Mouse (Mus musculus): ENCODE measurements around the gene Snx27. TPM values are rescaled to one million over a fixed set of nuclear protein-coding genes. Genes with fewer than 3 reads are reported as not detected.

Snx27 gene
- total RNA-seq, 2 experiments from 2014 or later, result 26.9 to 28.0 TPM

DNA sequence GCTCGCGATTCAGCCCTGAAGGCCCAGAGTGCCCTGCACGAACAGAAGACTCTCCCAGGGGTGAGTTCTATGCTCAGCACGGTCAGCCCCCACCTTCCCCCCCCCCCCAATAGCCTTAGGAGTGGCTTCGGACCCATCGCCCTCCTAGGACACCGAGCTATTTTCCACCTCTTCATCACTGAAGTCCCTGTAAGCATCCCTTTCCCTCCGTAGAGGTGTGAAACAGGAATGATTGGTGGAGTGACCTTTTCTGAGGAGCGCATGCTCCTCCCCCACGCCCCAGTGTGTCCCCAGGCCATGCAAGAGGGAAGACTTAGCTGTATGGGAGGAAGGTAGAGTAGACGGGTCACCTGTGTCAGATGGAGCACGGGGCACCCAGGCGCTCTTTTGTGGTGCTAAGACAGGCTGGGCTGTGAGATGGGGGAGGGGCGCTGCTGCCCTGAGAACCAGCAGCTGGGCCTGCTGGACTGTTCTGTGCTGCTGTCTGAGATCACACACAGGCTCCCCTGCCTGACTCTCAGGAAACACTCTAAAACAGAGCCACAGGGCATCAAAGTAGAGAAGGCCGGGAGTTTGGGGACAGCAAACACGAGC is 102.1 kb downstream of the Snx27 start, which contains the start of gene Riiad1:
Gene Riiad1 (minus strand): TSS at position 51 of the 594 bp plus-strand sequence.
- intact Hi-C loops (cut with DNase I), result no loop called here
- DNase-seq (ENCODE audit: low spot score), result no peak

DNA sequence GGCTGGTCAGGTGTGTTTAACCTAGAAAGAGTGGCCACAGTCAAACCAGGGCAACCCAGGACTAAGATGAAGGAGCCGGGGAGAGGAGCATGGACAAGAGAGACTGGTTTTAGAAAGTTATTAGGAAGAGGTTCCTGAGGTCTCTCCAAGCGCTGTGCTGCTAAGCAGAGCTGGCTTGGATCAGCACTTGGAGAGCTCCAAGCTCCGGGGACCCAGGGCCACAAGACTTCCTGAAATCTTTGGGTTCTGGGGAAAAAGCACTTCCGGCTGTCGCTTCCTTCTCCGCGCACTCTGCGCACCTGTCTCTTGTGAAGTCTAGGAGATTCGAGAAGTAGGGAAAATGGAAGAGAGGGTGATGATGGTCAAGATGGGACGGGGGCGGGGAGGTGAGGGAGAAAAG is 103.0 kb downstream of the Snx27 start:
- intact Hi-C loops (cut with DNase I), result no loop called here
- DNase-seq (ENCODE audit: low spot score), result no peak

DNA sequence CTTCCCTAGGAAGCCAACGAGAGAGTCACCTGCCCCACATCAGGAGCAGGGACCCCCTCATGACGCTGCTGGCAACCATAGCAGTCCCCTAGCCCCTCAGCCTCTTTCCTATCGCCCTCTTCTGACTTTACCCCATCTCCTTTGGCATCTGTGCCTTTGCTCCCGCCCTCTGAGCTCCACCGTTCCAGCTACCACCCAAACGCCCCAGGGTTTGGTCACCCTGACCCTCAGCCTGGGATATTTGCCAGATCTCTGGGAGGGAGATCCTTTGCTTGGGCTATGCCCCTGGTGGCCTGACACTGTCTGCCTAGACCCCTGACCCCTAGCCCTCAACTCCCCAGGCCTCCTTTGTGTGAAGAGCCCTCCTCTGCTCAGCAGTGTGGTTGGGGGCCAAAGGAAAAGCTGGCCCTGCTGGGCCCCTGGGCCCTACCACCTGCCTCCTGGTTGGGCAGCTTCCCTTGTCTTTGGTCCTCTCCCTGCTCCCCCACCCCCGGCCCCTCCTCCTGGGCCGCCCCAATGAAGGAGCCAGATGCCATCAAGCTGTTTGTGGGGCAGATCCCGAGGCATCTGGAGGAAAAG is 103.8 kb downstream of the Snx27 start:
- no peak for DNase-seq (ENCODE audit: low spot score)
- intact Hi-C loops (cut with DNase I), result no loop called here

DNA sequence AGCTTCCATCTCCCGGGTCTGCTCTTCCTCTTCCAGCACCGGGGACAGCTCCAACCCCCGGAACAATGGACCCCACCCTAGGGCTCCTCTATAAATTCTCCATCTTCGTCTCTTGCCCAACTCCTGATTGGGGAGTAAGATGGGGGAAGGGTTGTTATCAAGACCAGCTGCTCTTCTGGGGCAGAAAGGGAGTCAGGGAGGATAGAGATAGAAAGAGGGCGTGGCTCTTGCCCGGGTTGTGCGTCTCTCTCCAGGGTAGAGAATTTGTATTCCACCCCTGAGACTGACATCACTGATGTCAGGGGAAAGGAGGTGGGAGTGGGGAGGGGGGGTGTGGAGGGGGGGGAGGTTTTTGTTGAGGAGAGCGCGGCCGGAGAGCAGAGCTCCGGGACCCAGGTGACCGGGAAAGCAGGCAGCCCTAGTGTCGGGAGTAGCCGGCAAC is 104.5 kb downstream of the Snx27 start, which contains the start of gene Celf3:
Gene Celf3 (plus strand): TSS at position 315 of the 442 bp plus-strand sequence.
- intact Hi-C loops (cut with DNase I), result no loop called here
- DNase-seq (ENCODE audit: low spot score), result no peak

DNA sequence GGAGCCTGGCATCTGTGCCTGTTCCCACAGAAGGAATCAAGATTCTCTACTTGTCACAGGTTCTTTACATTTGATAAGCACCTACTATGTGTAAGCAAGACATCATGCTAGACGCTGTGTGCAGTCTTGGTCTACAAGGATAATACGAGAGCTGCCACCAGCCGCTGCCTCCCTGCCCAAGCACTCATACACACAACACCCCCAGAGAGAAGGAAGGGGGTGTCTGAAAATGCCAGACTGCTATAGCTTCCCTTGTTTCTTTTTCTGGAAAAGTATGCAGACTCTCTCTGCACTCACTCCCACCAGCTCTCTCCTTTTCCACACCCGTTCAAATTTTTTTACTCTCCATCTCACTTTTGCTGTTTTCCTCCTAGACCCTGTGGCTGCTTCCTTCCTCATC is 105.1 kb downstream of the Snx27 start:
- intact Hi-C loops (cut with DNase I), result no loop called here
- no peak for DNase-seq (ENCODE audit: low spot score)

DNA sequence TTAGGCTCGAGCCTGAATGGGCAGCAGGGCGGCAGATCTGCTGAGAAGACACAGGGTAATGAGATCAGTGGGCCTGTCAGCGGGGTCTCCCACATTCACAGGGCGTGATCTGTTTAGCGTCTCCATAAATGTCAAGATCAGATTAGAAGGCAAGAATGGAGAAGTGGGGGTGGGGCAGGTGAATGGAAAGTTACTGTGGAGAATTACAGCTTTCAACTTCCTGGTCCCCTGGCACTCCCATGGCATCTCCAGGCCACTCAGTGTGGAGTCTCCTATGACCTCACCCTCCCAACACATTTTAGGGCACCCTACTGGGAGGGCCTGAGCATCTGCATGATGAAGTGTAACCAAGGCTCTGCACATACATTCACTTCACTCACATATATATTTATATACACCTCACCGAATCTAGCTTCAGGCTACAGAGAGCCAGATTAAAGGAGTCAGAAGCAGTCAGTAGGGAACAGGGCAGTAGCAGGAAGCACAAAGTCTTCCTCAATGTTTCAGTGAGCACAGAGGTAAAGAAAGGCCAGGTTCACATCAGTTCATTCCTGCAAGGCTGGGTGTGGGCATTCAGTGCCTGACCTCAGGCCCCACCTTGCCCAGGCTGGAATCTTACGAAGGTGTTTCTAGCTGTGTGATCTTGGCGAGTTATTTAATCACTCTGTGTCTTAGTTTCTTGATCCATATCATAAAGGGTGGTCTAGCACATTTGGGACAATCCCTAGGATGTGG is 106.0 kb downstream of the Snx27 start:
- intact Hi-C loops (cut with DNase I), result no loop called here
- DNase-seq (ENCODE audit: low spot score), result no peak

DNA sequence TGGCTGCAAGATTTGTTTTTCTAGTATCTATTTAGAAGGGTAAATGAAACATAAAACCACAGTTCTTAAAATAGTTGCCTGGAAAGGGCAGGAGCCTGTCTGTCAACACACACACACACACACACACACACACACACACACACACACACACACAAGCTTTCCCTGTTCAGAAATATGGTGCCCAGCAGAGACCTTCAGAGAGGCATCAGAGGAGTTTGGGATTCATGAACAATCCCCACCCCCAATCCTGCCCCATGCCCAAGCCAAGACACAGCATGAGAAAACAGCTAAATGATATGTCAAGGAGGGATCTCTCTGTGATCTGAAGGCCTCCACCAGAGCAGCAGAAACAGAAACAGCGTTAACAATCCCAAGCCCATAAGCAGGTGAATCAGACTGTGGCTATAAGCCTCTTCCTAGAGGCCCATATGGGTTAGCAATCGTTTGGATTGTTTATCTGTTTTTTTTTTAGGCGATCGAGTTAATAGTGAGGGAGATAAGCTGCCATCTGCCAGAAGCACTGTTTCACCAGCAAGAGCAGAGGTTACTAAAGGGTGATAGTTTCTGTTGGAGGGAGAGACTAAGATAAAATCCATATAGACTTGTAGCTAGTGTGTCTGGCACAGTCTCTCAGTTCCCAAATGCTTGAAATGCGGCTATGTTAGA is 108.8 kb downstream of the Snx27 start:
- intact Hi-C loops (cut with DNase I), result no loop called here
- DNase-seq (ENCODE audit: low spot score), result no peak

DNA sequence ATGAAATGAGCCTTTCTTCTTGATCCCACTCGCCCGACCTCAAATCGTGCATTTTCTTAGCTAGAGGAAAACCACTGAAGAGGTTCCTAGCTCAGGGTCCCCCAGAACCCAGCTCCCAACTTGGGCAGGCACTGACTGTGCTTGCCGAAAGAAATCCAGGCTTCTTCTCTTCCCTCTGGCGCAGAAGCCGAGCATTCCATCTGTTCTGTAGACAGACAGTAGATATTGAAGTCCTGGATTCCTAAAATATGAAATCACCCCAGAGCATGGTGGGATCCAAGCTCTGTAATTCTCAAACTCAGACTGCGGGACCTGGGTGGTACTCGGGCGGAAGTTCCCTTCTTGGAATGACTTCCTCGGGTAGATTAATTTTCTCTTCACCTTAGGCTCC is 109.4 kb downstream of the Snx27 start:
- no peak for DNase-seq (ENCODE audit: low spot score)
- intact Hi-C loops (cut with DNase I), result no loop called here

DNA sequence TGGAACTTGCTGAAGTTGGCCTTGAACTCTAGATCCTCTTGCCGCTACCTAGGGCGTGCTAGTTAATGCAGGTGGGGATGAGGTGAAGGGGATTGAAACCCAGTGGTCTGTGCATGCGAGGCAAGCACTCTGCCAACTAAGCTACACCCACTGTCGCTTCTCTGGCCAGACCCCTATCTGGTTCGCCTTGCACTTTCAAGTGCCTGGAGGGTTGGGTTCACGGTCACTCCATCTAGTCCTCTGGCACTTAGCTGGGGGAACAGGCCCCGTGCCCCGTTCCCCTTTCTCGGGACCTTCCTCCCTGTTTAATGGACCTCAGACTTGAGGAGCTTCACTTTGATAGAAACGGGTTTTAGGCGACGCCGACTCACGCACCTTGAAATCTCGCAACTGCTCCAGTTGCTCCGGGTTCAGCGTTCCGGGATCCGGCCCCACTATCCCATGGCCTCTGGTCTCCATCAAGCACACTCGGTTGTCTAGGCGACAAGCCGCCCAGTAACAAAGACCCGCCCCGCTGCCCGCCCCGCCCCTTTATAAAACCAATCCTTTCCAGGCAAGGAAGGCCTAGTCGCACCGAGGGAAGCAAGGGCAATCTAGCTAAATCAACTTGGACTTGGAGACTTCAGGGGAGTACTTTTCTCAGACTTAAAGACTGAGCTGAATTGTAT is 109.9 kb downstream of the Snx27 start:
- intact Hi-C loops (cut with DNase I), result no loop called here

DNA sequence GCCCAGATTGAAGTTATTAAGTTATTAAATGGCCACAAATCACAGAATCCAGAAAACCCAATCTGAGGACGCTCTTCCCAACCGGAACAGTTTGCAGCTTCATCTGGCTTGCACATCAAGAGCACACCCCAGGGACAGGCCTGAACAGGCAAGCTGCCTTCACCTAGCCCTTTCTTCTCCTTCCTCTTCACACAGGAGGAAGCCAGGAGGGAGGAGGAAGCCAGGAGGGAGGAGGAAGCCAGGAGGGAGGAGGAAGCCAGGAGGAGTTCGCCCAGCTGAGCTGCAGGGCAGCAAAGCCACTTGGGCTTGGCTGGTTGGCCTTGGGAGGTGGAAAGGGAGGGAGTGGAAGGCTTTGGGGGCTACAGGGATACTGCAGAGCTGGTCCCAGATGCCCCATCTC is 113.6 kb downstream of the Snx27 start:
- intact Hi-C loops (cut with DNase I), result no loop called here
- DNase-seq (ENCODE audit: low spot score), result no peak

More for the DNA sequence above, 109.9 kb downstream of the Snx27 start:
- no peak for DNase-seq (ENCODE audit: low spot score)

DNA sequence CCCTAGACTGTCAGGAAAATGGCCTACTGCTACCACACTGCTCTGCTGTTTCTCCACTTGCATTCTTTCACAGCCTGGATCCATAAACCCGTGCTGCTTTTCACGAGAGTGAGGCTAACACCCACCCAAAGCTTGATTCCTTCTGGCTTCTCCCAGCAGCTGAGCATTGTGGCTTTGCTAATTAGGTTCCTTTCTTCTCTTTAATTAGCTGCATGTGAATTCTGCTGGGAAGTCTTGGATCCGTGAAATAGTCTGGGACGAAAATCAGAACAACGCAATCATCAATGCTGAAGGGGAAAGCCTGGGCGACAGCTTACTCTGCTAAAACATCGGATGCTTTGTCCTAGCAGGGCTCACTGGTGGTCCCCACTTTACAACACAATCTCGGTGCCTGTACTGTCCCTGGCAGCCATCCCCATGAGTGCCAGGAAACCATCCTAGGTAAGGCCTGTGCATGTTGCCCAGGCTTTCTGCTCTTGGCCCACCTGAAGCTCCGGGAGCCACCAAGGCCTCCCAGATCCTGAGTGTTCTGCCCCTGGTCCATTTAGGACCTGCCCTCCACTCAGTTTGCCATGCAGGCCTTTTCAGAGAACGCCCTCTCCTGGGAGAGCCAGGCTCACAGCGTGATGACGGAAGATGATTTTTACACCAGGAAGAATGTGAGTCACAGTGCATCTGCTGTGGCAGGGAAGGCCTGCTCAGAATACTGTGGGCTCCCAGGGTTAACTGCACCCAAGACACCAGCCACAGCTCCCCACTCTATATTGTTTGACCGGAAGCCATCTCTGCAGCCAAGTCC is 116.7 kb downstream of the Snx27 start:
- intact Hi-C loops (cut with DNase I), result no loop called here
- DNase-seq (ENCODE audit: low spot score), result no peak

DNA sequence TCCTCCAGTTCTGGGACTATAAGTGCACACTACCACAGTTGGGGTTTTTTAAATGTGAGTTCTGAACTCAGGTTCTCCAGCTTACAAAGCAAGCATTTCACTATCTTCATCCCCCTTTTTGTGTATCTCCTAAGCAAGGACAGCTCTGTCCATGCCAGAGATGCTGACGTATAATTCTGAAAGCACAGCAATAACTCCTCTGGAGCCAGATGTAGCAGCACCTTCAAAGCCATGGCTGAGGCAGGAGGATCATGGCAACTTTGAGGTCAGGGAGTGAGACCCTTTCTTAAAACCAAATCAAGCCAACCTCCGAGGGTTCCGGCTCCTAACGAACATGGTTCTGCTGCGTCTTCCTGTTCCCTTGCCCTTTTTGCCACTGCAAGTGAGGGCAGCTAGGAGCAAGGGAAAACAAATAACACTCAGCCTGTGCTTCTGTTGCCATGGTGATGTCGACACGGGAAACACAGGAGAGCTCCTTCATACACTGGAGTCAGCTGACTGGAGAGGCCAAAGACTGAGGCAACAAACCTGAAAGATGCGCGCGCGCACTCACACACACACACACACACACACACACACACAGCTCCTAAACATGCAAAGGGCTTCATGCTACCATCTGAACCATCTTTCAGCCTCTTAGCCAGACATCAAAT is 118.5 kb downstream of the Snx27 start:
- DNase-seq (ENCODE audit: low spot score), result no peak
- intact Hi-C loops (cut with DNase I), result no loop called here

DNA sequence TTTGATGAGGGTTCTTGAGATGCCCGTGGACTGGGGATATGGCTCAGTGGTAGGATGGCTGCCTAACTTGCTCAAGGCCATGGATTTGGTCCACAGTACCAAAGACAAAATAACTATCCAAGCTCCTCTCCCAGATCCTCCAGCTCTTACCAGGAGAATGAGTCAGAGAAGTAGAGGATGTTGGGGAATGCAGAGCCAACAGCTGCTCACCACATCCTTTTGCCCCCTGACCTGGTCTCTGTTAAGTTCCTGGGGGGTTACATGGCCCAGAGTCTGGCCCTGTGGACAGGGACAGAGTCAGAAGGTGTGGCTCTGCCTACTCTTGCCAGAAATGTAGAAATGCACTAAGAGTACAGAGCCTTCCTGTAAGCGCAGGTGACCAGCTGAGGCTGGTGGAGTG is 122.7 kb downstream of the Snx27 start:
- intact Hi-C loops (cut with DNase I), result loop anchor here (10.0 kb wide), 1 partner anchor 385 kb away; no protein-coding TSS in a partner anchor
- no peak for DNase-seq (ENCODE audit: low spot score)

DNA sequence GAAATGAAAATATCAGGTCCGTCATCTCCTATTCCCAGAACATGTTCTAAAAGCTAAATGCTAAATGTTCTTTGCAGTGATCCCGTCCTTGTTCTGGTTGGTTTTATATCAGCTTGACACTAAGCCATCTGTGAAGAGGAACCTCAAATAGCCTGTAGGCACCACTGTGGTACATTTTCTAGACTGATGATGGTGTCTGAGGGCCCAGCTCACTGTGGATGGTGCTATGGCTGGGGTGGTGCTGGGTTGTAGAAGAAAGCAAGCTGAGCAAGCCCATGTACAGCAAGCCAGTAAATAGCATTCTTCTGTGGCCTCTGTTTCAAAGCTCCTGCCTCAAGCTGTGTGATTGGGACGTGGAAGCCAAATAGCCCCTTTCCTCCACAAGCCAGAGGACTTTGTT is 125.5 kb downstream of the Snx27 start:
- intact Hi-C loops (cut with DNase I), result loop anchor here (2.0 to 10.0 kb wide), 4 partner anchors 44 to 446 kb away; no protein-coding TSS in a partner anchor

DNA sequence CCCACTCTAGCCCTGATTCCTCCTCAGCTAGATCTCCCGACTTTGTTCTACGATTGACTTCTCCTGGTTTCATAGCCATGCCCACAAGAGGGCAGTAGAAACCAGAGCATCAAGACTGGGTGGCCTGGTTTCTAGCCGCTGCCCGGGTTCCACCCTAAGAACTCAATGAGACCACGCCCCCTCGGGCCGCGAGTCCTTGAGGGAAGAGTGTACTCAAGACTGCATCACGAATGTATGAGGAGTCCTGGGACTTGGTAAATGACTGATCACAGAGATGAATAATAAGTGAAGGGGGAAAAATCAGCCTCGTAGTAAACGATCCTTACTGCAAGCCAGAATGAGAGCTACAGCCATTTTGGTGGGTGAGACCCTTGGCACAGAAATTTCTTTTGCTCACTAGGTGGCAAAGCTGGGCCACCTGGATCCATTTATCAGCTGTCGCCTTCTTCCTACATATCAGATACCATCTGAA is 126.0 kb downstream of the Snx27 start:
- peak; percentile 43 for DNase-seq (ENCODE audit: low spot score)
- intact Hi-C loops (cut with DNase I), result loop anchor here (1.0 to 10.0 kb wide), 5 partner anchors 44 to 446 kb away; no protein-coding TSS in a partner anchor

More for the DNA sequence above, 125.5 kb downstream of the Snx27 start:
- no peak for DNase-seq (ENCODE audit: low spot score)

DNA sequence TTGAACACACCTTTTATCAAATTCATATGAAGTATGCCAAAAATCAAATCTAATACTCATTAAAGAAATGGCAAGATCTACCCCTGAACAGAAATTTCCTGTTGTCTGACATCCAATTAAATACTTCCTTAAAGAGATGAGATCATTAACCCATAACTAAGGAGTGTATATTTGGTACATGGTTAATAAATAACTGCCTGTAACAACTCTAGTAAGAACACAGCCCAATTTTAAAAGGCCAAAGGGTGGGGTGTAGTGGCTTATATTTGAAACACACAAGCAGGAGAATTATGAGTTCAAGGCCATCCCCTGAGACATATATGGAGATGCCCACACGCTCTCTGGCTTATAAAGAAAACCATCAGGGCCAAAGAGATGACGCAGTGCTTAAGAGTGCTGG is 133.1 kb downstream of the Snx27 start:
- no peak for DNase-seq (ENCODE audit: low spot score)
- intact Hi-C loops (cut with DNase I), result no loop called here
